Mouse (Mus musculus): Measurements from ENCODE around the gene Slc36a1. TPM values are rescaled to one million over a fixed set of nuclear protein-coding genes. Genes with fewer than 3 reads are reported as not detected.

Slc36a1 gene
- polyA plus RNA-seq, 2 experiments, result 1.7 to 7.9 TPM

DNA sequence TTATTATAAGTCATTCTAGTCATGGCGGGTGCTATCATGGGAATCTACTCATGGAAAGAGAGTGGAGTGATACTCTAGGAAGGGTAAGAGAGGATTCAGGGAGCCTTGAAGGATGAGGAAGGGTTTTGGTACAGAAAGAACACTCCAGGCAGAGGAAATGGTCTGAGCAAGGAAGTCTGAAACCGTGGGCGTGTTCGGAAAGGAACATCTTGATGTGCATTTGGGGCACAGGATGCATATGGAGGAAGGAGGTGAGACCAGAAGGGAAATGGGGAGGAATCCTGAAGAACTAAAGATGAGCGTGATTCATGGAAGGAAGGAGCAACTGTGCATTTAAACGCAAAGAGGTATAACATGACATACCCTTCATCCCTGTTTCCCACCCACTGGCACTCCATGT lies 64.4 kb downstream of the Slc36a1 start:
- ATAC-seq (ENCODE audit: insufficient read depth), result no peak

DNA sequence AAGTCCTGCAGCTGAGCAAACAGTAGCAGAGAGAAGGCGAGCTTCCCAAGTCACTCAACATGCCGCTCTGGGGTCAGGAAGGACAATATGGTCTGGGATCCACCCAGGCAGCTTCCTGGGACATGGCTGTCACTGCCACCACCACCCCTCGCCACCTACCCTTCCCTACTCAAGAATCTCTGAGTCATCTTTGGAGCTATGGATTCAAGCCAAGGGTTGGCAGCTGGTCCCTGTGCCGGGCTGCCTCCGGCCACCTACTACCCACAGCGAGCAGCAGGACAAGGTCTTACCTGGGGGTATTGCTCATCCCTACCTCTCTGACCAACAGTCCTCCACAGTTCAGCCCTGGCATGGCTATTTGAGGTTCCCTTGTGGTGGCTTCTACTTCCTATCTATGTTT lies 70.6 kb downstream of the Slc36a1 start:
- H3K9ac ChIP-seq (replicated peaks), result no peak overlapping the region
- WGBS (ENCODE audit: insufficient replicate concordance), result 69% methylated on average over 6 of the region's 6 CpGs
- H3K4me3 ChIP-seq (ENCODE audit: insufficient read depth in 1 of 2, low read depth in 2 of 2, low read length in 2 of 2), result no peak overlapping the region
- DNase-seq (ENCODE audit: low read depth in 3 of 3, low spot score in 3 of 3) (no peak), ATAC-seq (ENCODE audit: insufficient read depth) (no peak)
- H3K27ac ChIP-seq, result no peak overlapping the region
- no peaks in the 10 kb centered on the region for H3K27me3 ChIP-seq (ENCODE audit: control insufficient read depth, insufficient read depth, low read length)
- H3K4me2 ChIP-seq (ENCODE audit: low read depth), result no peak overlapping the region
- TF ChIP-seq EP300 (IDR thresholded peaks at IDR 0.05; ENCODE audit: low read depth), result no peak
- no peaks in the 10 kb centered on the region for H3K9me3 ChIP-seq (ENCODE audit: control insufficient read depth, low read length)
- no peaks in the 10 kb centered on the region for H3K4me1 ChIP-seq (replicated peaks; ENCODE audit: control insufficient read depth in 2 of 2, insufficient read depth in 2 of 2, low read length in 1 of 2)
- H3K36me3 ChIP-seq (replicated peaks; ENCODE audit: control insufficient read depth, insufficient read depth, low read depth), result no peaks in the 10 kb centered on the region

More for the DNA sequence above, 64.4 kb downstream of the Slc36a1 start:
- H3K36me3 ChIP-seq (replicated peaks; ENCODE audit: control insufficient read depth, insufficient read depth, low read depth), result no peaks in the 10 kb centered on the region
- no peaks in the 10 kb centered on the region for H3K9me3 ChIP-seq (ENCODE audit: control insufficient read depth, low read length)
- no peak overlapping the region for H3K4me3 ChIP-seq (ENCODE audit: insufficient read depth in 1 of 2, low read depth in 2 of 2, low read length in 2 of 2)
- no peak overlapping the region for H3K4me2 ChIP-seq (ENCODE audit: low read depth)
- no peaks in the 10 kb centered on the region for H3K27me3 ChIP-seq (ENCODE audit: control insufficient read depth, insufficient read depth, low read length)
- H3K27ac ChIP-seq, result no peak overlapping the region
- no peak for DNase-seq (ENCODE audit: low read depth in 3 of 3, low spot score in 3 of 3)
- H3K4me1 ChIP-seq (replicated peaks; ENCODE audit: control insufficient read depth in 2 of 2, insufficient read depth in 2 of 2, low read length in 1 of 2), result no peaks in the 10 kb centered on the region
- TF ChIP-seq CTCF (IDR thresholded peaks at IDR 0.05; ENCODE audit: low read depth), result no peak
- no peak for TF ChIP-seq EP300 (IDR thresholded peaks at IDR 0.05; ENCODE audit: low read depth)
- H3K9ac ChIP-seq (replicated peaks), result no peak overlapping the region
- 62% methylated on average over 6 of the region's 6 CpGs for WGBS (ENCODE audit: insufficient replicate concordance)

Other genes starting within 250 kb of the Slc36a1 start
- 3.4 and 5.2 TPM in 2 replicates for gene Tnip1, start 241.4 kb upstream of the Slc36a1 start, polyA plus RNA-seq (2012; rRNA removed)
- gene Tnip1, start 241.4 kb upstream of the Slc36a1 start, polyA plus RNA-seq (2014; fragmentation: Nextera tagmentation; extraction: Ambion mirVana), result 3.6 and 3.7 TPM in 2 replicates
- 21.2 and 24.2 TPM in 2 replicates for gene Anxa6, start 170.9 kb upstream of the Slc36a1 start, polyA plus RNA-seq (2012; rRNA removed)
- 36.7 and 42.1 TPM in 2 replicates for gene Anxa6, start 170.9 kb upstream of the Slc36a1 start, polyA plus RNA-seq (2014; fragmentation: Nextera tagmentation; extraction: Ambion mirVana)
- 0.61 and 0.77 TPM in 2 replicates for gene Ccdc69, start 126.2 kb upstream of the Slc36a1 start, polyA plus RNA-seq (2012; rRNA removed)
- 1.0 and 1.1 TPM in 2 replicates for gene Ccdc69, start 126.2 kb upstream of the Slc36a1 start, polyA plus RNA-seq (2014; fragmentation: Nextera tagmentation; extraction: Ambion mirVana)
- gene Gm2a, start 106.2 kb upstream of the Slc36a1 start, polyA plus RNA-seq (2012; rRNA removed), result 5.1 and 5.5 TPM in 2 replicates
- 14.2 and 14.9 TPM in 2 replicates for gene Gm2a, start 106.2 kb upstream of the Slc36a1 start, polyA plus RNA-seq (2014; fragmentation: Nextera tagmentation; extraction: Ambion mirVana)
- not detected in 2 replicates for gene Slc36a3, start 52.6 kb upstream of the Slc36a1 start, polyA plus RNA-seq (2012; rRNA removed)
- gene Slc36a3, start 52.6 kb upstream of the Slc36a1 start, polyA plus RNA-seq (2014; fragmentation: Nextera tagmentation; extraction: Ambion mirVana), result not detected in 2 replicates
- gene Slc36a2, start 19.3 kb upstream of the Slc36a1 start, polyA plus RNA-seq (2012; rRNA removed), result 14.1 and 15.9 TPM in 2 replicates
- gene Slc36a2, start 19.3 kb upstream of the Slc36a1 start, polyA plus RNA-seq (2014; fragmentation: Nextera tagmentation; extraction: Ambion mirVana), result 13.8 and 16.6 TPM in 2 replicates
- gene Fat2, start 132.2 kb downstream of the Slc36a1 start, polyA plus RNA-seq (2012; rRNA removed), result under 0.01 TPM in 1 of 2 replicates, not detected in the other
- not detected in 2 replicates for gene Fat2, start 132.2 kb downstream of the Slc36a1 start, polyA plus RNA-seq (2014; fragmentation: Nextera tagmentation; extraction: Ambion mirVana)
- 47.5 and 64.9 TPM in 2 replicates for gene Sparc, start 218.8 kb downstream of the Slc36a1 start, polyA plus RNA-seq (2012; rRNA removed)
- gene Sparc, start 218.8 kb downstream of the Slc36a1 start, polyA plus RNA-seq (2014; fragmentation: Nextera tagmentation; extraction: Ambion mirVana), result 88.2 and 91.2 TPM in 2 replicates